Mouse (Mus musculus) heart, adult 18-20 months (tissue): Measurements from ENCODE around the gene Fdx1. TPM values are rescaled to one million over a fixed set of nuclear protein-coding genes. Genes with fewer than 3 reads are reported as not detected.

Experiments
- DNase-seq, 2 experiments: peaks; one replicate each; pipeline ENCODE4 v3.0.0; 2021 to 2022; ENCODE audit warnings: mixed read lengths in 1 of 2
- long read RNA-seq, 2 experiments: library from polyadenylated mRNA; stranded (forward); transcript quantifications; one replicate each; pipeline ENCODE4 v2.0.0; 2021
- total RNA-seq, 2 experiments: library from RNA; stranded (reverse); gene quantifications; 2 replicates each; pipeline ENCODE4 v1.2.3; 2021

The Fdx1 gene
- 100 to 1,000 TPM; 104 to 126 TPM for total RNA-seq
- long read RNA-seq, experiment 1, transcript Fdx1-201 (4 exons, 875 nt) = major isoform, 86 of 91 reads
- long read RNA-seq, experiment 1, partial matches to known transcripts = 0 of 91 reads
- long read RNA-seq, experiment 1, other reads (novel, unspliced or antisense) = 2 of 91 reads
- long read RNA-seq, experiment 2, transcript Fdx1-201 (4 exons, 875 nt) = major isoform, 58 of 62 reads
- long read RNA-seq, experiment 2, partial matches to known transcripts = 2 of 62 reads
- long read RNA-seq, experiment 2, other reads (novel, unspliced or antisense) = 2 of 62 reads

DNA sequence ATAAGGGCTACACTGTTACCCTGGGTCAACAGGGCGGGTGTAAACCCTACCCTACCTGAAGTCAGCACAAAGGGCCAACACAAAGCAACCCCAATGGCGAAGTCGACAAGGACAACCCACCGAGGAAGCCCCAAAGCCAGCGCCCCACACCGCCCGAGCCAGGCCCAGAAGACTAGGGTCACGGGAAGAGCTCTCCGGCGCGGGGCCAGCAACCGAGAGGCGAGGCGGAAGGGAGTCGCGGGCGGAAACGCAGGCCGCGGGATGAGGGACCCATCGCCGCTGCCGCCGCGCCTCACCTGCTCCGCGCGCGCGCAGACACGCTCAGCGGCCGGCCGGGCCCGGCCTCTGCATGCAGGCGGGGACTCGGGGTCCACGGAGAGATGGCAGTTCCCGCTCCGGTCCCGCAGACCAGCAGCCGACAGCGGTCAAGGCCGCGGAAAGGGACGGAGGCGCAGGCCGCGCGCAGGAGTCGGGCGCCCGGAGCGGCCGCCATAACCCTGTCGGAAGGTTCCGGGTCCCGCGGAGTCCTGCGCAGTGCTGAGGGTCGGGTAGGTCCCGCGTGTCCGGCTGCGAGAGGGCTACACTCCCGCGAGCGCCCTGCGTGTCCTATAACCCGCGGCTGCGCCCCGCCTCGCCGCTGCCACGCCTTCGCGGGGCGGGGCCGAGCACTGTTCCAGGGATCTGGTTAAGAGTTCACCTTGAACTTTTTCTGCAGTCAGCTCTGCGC lies at the start of gene Fdx1:
Fdx1 (minus strand) TSS at position 582 of the 727 bp plus-strand sequence.
- peak; percentile 90 to 92 for DNase-seq

DNA sequence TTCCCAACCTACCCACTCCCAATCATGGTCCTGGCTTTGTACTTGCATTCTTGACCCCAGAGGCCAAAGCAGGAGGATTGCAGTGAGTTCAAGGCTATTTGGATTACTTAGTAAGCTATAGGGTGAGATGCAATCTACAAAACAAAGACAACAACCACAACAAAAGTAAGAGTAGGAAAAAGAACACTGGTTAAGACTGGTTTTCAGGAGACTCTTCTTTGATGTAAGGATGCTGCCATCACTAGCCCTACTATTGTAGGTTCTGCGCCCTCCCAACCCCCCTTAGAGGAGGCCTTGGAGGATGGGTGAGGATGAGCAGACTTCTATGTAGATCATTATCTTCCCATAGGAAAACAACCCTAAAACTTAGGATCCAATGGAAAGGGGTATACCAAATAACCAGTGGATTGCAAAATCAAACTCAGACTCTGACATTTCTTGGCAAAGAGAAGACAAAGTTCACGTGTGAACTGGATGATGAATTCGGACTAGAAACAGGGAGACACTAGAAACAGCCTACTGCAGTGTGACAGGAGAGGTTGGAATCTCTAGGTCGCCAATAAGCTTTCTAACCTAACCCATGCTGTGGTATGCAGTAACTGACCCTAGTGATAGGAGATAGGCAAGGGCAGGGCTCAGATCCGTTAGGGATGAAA lies 49.6 kb upstream of the Fdx1 start:
- no peak for DNase-seq

DNA sequence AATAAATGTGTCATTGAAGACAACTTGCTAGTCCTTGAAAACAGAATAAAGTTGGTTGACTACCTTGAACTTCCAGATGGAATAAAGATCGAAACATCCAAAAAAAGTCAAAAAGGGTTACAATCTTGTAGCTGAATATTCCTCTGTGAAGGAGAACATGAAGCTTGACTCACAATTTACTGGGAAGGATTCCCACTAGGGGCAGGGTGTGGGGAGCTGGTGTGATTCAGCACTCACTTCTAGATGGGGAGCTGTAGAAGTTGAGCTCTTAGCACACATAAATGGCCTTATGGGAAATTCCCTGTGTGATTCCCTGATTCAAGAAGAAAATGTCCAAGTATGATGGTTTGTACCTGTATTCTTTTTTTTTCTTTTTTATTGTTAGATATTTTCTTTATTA lies 49.0 kb upstream of the Fdx1 start:
- DNase-seq = no peak

DNA sequence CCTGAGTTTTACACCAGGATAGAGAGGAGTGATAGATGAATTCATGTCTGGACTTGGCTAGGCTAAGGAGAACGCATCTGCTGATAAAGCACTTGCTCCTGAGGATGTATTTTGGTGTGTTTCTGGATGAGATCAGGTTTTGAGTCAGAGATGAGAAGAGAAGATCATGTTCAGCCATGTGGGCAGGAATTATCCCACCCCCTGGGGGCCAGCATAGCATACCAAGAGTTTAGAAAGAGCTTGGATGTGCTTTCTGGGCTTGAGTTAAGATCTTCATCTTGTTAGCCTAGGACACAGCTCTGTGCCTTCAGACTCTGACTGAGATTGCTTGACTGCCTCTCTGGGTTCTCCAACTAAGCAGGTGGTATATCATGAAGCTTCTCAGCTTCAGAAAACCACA lies 45.2 kb upstream of the Fdx1 start:
- DNase-seq = no peak

DNA sequence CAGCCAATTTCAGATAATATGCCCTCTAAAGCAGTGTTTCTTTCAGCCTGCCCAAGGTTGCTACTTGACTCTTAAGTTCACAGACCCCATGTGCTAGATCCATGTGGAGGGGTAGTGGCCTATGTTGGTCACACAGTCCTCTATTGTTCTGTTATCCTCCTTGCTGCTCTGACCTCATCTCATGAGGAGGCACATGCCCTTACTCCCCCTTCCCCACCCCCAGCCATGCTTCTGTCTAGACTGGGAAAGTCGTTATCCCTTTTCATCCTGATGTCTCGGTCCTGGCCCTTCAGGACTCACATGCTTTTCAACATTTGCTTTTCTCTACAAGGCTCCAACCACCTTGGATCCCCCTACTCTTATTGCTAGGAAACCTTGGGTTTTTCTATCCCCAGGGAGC lies 44.0 kb upstream of the Fdx1 start:
- no peak for DNase-seq

GRCm38 (mm10) chr9:52003501-52003900 lies 40.1 kb upstream of the Fdx1 start:
- DNase-seq = no peak

GRCm38 (mm10) chr9:51995331-51996099 lies 32.2 kb upstream of the Fdx1 start:
- no peak for DNase-seq

- DNase-seq = no peak
Observed at GRCm38 (mm10) chr9:51994636-51995260, 31.4 kb upstream of the Fdx1 start.

GRCm38 (mm10) chr9:51993486-51994275 lies 30.3 kb upstream of the Fdx1 start:
- peak in 1 of 2 experiments; percentile 51 for DNase-seq

GRCm38 (mm10) chr9:51991241-51991876 lies 28.0 kb upstream of the Fdx1 start:
- no peak for DNase-seq

DNA sequence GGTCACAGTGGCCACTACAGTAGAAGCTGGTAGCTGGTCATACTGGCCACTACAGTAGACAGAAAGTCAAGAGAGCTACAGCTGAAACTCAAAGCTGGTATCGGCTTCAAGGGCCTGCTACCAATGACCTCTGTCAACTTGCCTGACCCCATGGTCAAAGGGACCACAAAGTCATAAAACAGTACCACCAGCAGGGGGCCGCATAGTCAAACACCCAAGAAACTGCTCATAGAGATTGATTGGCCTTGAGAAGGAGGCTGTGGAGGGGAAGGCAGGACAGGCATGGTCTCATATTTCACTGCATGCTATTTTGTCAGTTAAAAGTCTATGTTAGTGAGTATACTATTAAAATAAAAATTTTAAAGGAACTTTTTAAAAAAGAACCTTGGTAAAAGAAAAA lies 27.5 kb upstream of the Fdx1 start:
- DNase-seq = peak; percentile 48 to 78

- DNase-seq = peak in 1 of 2 experiments; percentile 35
Observed at GRCm38 (mm10) chr9:51985493-51986099, 22.2 kb upstream of the Fdx1 start.

DNA sequence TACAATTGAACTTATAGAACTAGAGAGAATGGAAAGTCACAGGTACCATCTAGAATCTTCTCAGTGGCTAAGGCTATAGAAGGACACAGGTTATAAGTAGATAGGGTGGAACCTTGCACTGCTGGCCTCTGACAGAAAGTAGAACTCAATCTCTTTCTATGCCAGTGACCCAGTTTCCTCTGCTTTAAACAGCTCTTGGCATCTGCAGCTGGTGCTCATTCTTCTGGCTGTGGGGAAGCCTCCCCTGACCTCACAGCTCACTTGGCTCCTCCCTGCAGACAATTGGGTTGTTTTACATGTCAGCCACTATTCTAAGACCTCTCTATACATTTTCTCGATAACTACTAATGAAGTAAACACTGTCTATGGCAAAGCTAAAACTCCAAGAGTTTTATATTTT lies 17.8 kb upstream of the Fdx1 start:
- peak in 1 of 2 experiments; percentile 60 for DNase-seq

DNA sequence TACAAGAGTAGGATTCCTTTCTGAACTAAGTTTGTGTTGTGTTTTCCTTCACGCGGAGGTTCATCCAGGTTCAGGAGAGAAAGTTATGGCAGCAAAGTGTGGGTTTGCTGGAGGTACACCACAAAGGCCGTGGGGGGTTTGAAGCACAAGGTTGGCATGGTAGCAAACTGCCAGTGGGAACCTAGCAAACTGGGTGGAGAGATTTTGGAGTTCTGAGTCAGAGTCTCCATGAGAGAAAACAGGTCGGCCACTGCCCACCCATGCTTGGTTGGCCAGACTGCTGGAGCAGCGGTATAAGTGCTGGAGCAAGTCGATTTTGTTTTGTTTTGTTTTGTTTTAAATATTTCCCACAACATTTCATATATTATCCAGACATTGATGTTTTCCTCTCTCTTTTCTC lies 15.9 kb upstream of the Fdx1 start:
- no peak for DNase-seq

DNA sequence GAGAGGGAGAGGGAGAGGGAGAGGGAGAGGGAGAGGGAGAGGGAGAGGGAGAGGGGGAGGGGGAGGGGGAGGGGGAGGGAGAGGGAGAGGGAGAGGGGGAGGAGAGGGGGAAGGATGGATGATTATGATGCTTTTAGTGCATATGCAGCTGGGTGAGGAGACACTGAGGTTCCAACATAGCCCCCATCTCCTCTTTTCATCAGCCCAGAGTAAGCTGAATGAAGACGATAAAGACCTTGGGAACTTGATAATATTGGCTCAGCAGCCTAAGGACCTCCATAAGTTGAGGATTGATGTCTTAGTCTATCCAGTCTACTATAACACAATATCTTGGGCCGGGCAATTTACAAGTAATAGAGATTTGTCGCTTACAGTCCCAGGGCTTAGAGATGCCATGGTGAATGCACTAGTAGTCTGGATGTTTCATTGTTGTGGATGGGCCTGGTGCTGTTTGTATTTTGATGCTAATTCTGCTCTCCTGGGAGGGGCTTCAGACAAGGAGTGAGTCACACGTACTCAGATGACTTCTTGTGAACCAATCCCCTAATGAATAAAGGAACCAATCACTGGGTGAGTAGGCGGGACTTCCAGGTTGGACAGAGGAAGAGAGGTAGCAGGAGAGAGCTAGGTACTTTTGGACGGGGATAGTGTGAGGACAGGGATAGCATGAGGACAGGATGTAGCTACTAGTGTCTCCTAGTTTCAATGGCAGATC lies 15.3 kb upstream of the Fdx1 start:
- no peak for DNase-seq

GRCm38 (mm10) chr9:51977439-51978000 lies 14.2 kb upstream of the Fdx1 start:
- peak; percentile 83 to 93 for DNase-seq

DNA sequence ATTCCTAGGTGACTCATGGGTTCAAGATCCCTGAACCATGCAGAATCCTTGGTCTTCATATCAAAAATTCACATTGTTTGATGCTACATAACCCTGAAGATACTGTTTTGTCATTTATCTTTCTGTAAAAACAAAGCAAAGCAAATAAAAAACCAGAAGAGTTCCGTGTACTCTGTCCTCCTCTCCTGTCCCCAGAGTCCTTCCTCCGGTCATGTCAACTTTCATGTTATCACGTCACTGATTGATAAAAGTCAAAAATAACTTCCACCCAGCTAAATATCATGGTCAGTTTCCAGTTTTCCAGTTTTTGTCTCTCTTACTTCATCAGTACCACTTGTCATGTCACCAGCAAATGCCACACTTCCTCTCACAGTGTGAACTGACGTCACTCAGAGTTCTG lies 11.5 kb upstream of the Fdx1 start:
- no peak for DNase-seq

DNA sequence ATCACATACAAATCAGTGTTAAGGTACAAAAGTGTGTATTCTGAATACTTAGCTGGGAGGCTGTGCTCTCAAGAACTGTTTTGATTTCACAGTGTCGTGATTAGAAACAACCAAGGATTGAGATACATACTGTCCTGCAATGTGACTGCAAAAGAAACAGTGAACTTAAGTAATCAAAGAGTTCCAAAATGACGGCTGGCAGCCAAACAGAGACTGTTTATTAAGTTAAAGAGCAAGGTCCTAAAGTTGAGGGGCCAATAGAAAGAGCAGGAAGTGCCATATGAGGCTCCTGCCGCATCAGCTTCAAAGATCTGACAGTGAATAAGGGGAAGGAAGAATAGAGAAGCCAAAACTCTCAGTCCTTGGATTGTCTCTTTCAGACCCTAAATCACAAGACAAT lies 10.5 kb upstream of the Fdx1 start:
- DNase-seq = no peak

- DNase-seq = no peak
Observed at GRCm38 (mm10) chr9:51966373-51966772, 3.0 kb upstream of the Fdx1 start.
